Comparison of ENCODE assay signal across 16 mouse cellular contexts in genomic region chr7:67211341-67211740, GRCm38 (mm10). TPM values are rescaled to one million over a fixed set of nuclear protein-coding genes. Genes with fewer than 3 reads are reported as not detected.
A peak's percentile ranks its signal among the peaks of the same experiment; 100 is the strongest.
DNase-seq lines count a peak whose midpoint lies in the region; ATAC-seq and TF ChIP-seq lines count a peak whose summit lies in the region.
"Had no signal": no experiment of that assay in that cellular context is flagged by ENCODE, and none has a peak within 500 bp of the region (broad histone marks: within the 10 kb centered on the region; RNA-seq: fewer than 3 reads in every experiment).

No protein-coding gene starts in this region.

- intact Hi-C loops in heart, adult 2 months (cut with DNase I): no loop called here
- intact Hi-C loops in left cerebral cortex, postnatal 25 days (cut with DNase I): no loop called here

- no peak for TF ChIP-seq CTCF in heart, adult 2 months (IDR thresholded peaks at IDR 0.05)

- H3K9ac ChIP-seq in heart, adult 2 months (ENCODE audit: low read depth, low read length): no peak overlapping the region
- no peak overlapping the region for H3K9ac ChIP-seq in hindbrain, embryonic 16.5 days (ENCODE audit: low read depth, low read length)
- no peak overlapping the region for H3K9ac ChIP-seq in neural tube, embryonic 15.5 days (replicated peaks)
- no peak overlapping the region for H3K9ac ChIP-seq in neural tube, embryonic 11.5 days (ENCODE audit: low read length)
- H3K9ac ChIP-seq: embryonic facial prominence, embryonic 12.5 days; forebrain, embryonic 15.5 days; hindbrain, embryonic 14.5 days had no signal

- peak overlapping the region; percentile 72; the same call in 1 of the 2 replicates for H3K27ac ChIP-seq in heart, embryonic 10.5 days
- H3K27ac ChIP-seq in heart, adult 2 months: no peak overlapping the region
- peak overlapping the region; percentile 66; the same call in 1 of the 2 replicates for H3K27ac ChIP-seq in hindbrain, embryonic 10.5 days
- no peak overlapping the region for H3K27ac ChIP-seq in hindbrain, embryonic 16.5 days (ENCODE audit: low read depth, low read length)
- H3K27ac ChIP-seq in neural tube, embryonic 15.5 days (replicated peaks): no peak overlapping the region
- no peak overlapping the region for H3K27ac ChIP-seq in neural tube, embryonic 11.5 days (ENCODE audit: low read depth, low read length)
- H3K27ac ChIP-seq: embryonic facial prominence, embryonic 12.5 days; forebrain, embryonic 15.5 days; hindbrain, embryonic 14.5 days had no signal

- peaks cover 45% of the 10 kb centered on the region for H3K4me1 ChIP-seq in heart, embryonic 10.5 days
- peaks cover 3% of the 10 kb centered on the region; the same call in 1 of the 2 replicates for H3K4me1 ChIP-seq in heart, adult 2 months (ENCODE audit: control insufficient read depth, insufficient read depth, low read length)
- peaks cover 47% of the 10 kb centered on the region for H3K4me1 ChIP-seq in hindbrain, embryonic 10.5 days (replicated peaks)
- no peaks in the 10 kb centered on the region for H3K4me1 ChIP-seq in hindbrain, embryonic 16.5 days (ENCODE audit: control insufficient read depth, insufficient read depth, low read depth, low read length)
- H3K4me1 ChIP-seq in neural tube, embryonic 15.5 days: no peaks in the 10 kb centered on the region
- H3K4me1 ChIP-seq in neural tube, embryonic 11.5 days (ENCODE audit: control insufficient read depth, insufficient read depth, low read length): peaks cover 2% of the 10 kb centered on the region; the same call in 1 of the 2 replicates
- H3K4me1 ChIP-seq: forebrain, embryonic 15.5 days had no signal

- H3K4me2 ChIP-seq in hindbrain, embryonic 16.5 days (ENCODE audit: low read length): no peak overlapping the region
- H3K4me2 ChIP-seq in neural tube, embryonic 15.5 days: no peak overlapping the region
- H3K4me2 ChIP-seq in neural tube, embryonic 11.5 days (ENCODE audit: low read depth): no peak overlapping the region
- H3K4me2 ChIP-seq: embryonic facial prominence, embryonic 12.5 days; forebrain, embryonic 15.5 days; hindbrain, embryonic 14.5 days had no signal

- no peak for DNase-seq in heart, embryonic 10.5 days (ENCODE audit: low spot score)
- no peak for DNase-seq in heart, adult 2 months
- peak; percentile 42 for DNase-seq in hindbrain, embryonic 10.5 days (ENCODE audit: low spot score)
- DNase-seq in neural tube, embryonic 10.5 days (ENCODE audit: extremely low spot score, low spot score): peak; percentile 34
- DNase-seq in neural tube, embryonic 11.5 days (ENCODE audit: low spot score): peak; percentile 15
- no peak for DNase-seq in left cerebral cortex, postnatal 25 days (ENCODE audit: low spot score in 2 of 2)
- DNase-seq: cerebellum, adult 11 months; cerebellum, adult 9-10 months; cerebellum, postnatal 25 days; gastrocnemius, postnatal 36 days had no signal

- no peak for TF ChIP-seq EP300 in heart, adult 2 months (IDR thresholded peaks at IDR 0.05; ENCODE audit: insufficient read depth, low read depth, low read length)

- H3K4me3 ChIP-seq in heart, embryonic 10.5 days: no peak overlapping the region
- no peak overlapping the region for H3K4me3 ChIP-seq in heart, adult 2 months
- no peak overlapping the region for H3K4me3 ChIP-seq in hindbrain, embryonic 10.5 days
- H3K4me3 ChIP-seq in hindbrain, embryonic 16.5 days (ENCODE audit: low read length): no peak overlapping the region
- H3K4me3 ChIP-seq in neural tube, embryonic 15.5 days (replicated peaks): no peak overlapping the region
- no peak overlapping the region for H3K4me3 ChIP-seq in neural tube, embryonic 11.5 days (ENCODE audit: low read depth, low read length)
- H3K4me3 ChIP-seq: embryonic facial prominence, embryonic 12.5 days; forebrain, embryonic 15.5 days had no signal

- ATAC-seq in hindbrain, embryonic 16.5 days: no peak
- ATAC-seq in neural tube, embryonic 15.5 days (ENCODE audit: low FRiP score): no peak
- no peak for ATAC-seq in neural tube, embryonic 11.5 days (ENCODE audit: insufficient read depth, low FRiP score, low TSS enrichment)
- ATAC-seq: forebrain, embryonic 15.5 days; intestine, embryonic 16.5 days had no signal

- no peaks in the 10 kb centered on the region for H3K36me3 ChIP-seq in heart, embryonic 10.5 days
- H3K36me3 ChIP-seq in heart, adult 2 months (ENCODE audit: control insufficient read depth, insufficient read depth, low read length): no peaks in the 10 kb centered on the region
- no peaks in the 10 kb centered on the region for H3K36me3 ChIP-seq in hindbrain, embryonic 10.5 days
- H3K36me3 ChIP-seq in hindbrain, embryonic 16.5 days (ENCODE audit: control insufficient read depth, insufficient read depth, low read length): no peaks in the 10 kb centered on the region
- no peaks in the 10 kb centered on the region for H3K36me3 ChIP-seq in neural tube, embryonic 15.5 days
- H3K36me3 ChIP-seq in neural tube, embryonic 11.5 days (ENCODE audit: control insufficient read depth, insufficient read depth, low read length): no peaks in the 10 kb centered on the region
- H3K36me3 ChIP-seq: embryonic facial prominence, embryonic 12.5 days; forebrain, embryonic 15.5 days had no signal

- no peaks in the 10 kb centered on the region for H3K27me3 ChIP-seq in heart, embryonic 10.5 days (ENCODE audit: insufficient read depth, poor library complexity, severe bottlenecking)
- H3K27me3 ChIP-seq in heart, adult 2 months (ENCODE audit: control insufficient read depth, insufficient read depth, low read length): no peaks in the 10 kb centered on the region
- H3K27me3 ChIP-seq in hindbrain, embryonic 10.5 days (ENCODE audit: insufficient read depth, poor library complexity, severe bottlenecking): no peaks in the 10 kb centered on the region
- H3K27me3 ChIP-seq in hindbrain, embryonic 16.5 days (replicated peaks; ENCODE audit: control insufficient read depth, insufficient read depth, low read length): no peaks in the 10 kb centered on the region
- no peaks in the 10 kb centered on the region for H3K27me3 ChIP-seq in neural tube, embryonic 15.5 days (replicated peaks)
- H3K27me3 ChIP-seq in neural tube, embryonic 11.5 days (ENCODE audit: control insufficient read depth, insufficient read depth, low read length): no peaks in the 10 kb centered on the region
- H3K27me3 ChIP-seq: embryonic facial prominence, embryonic 12.5 days; forebrain, embryonic 15.5 days had no signal

- no peaks in the 10 kb centered on the region for H3K79me2 ChIP-seq in heart, adult 2 months (replicated peaks; ENCODE audit: control insufficient read depth, insufficient read depth, low read length)

- H3K9me3 ChIP-seq in heart, embryonic 10.5 days: no peaks in the 10 kb centered on the region
- H3K9me3 ChIP-seq in hindbrain, embryonic 10.5 days: no peaks in the 10 kb centered on the region
- H3K9me3 ChIP-seq in hindbrain, embryonic 16.5 days (ENCODE audit: control insufficient read depth, low read length): no peaks in the 10 kb centered on the region
- H3K9me3 ChIP-seq in neural tube, embryonic 15.5 days (replicated peaks): no peaks in the 10 kb centered on the region
- H3K9me3 ChIP-seq in neural tube, embryonic 11.5 days (ENCODE audit: control insufficient read depth, low read length): no peaks in the 10 kb centered on the region
- H3K9me3 ChIP-seq: embryonic facial prominence, embryonic 12.5 days; forebrain, embryonic 15.5 days had no signal

- TF ChIP-seq POLR2A in heart, adult 2 months (IDR thresholded peaks at IDR 0.05; ENCODE audit: insufficient read depth, low read depth, low read length): no peak

- WGBS in heart, embryonic 10.5 days: 57% methylated on average over 6 of the region's 6 CpGs
- 80% methylated on average over 6 of the region's 6 CpGs for WGBS in heart, adult 2 months
- WGBS in hindbrain, embryonic 10.5 days: 36% methylated on average over 6 of the region's 6 CpGs
- WGBS in hindbrain, embryonic 16.5 days: 29% methylated on average over 6 of the region's 6 CpGs
- 26% methylated on average over 6 of the region's 6 CpGs for WGBS in neural tube, embryonic 15.5 days
- 16% methylated on average over 6 of the region's 6 CpGs for WGBS in neural tube, embryonic 11.5 days

RNA-seq across cellular contexts. Expression of gene Lysmd4, which starts 11.0 kb away (rescaled TPM):
- polyA plus RNA-seq in heart, embryonic 10.5 days (2016; fragmentation: Nextera tagmentation; extraction: Ambion mirVana): 8.5 and 12.4 TPM in 2 replicates
- 10 to 100 TPM; 17.3 to 18.2 TPM for total RNA-seq in heart, adult 2 months (2021)
- 14.6 and 30.7 TPM in 2 replicates for polyA plus RNA-seq in heart, adult 2 months (2012; rRNA removed)
- polyA plus RNA-seq in hindbrain, embryonic 10.5 days (2016; fragmentation: Nextera tagmentation; extraction: Ambion mirVana): 14.7 and 18.7 TPM in 2 replicates
- polyA plus RNA-seq in hindbrain, embryonic 16.5 days (2015; fragmentation: Nextera tagmentation; extraction: Ambion mirVana): 37.5 and 41.2 TPM in 2 replicates
- polyA plus RNA-seq in neural tube, embryonic 15.5 days (2015; fragmentation: Nextera tagmentation; extraction: Ambion mirVana): 33.1 and 37.0 TPM in 2 replicates
- polyA plus RNA-seq in neural tube, embryonic 11.5 days (2014; fragmentation: Nextera tagmentation; extraction: Ambion mirVana): 12.2 and 17.5 TPM in 2 replicates
- 10 to 100 TPM; 34.4 to 39.0 TPM for total RNA-seq in left cerebral cortex, postnatal 25 days (2021)

Comparison
In these comparisons a context has a peak if more than half of its experiments do, and no peak if none do; other contexts are left out.
1. H3K27ac ChIP-seq: peak in heart, embryonic 10.5 days (single experiment) and hindbrain, embryonic 10.5 days (single experiment); none in heart, adult 2 months (single experiment), hindbrain, embryonic 16.5 days (single experiment), neural tube, embryonic 15.5 days (single experiment) and neural tube, embryonic 11.5 days (single experiment).
2. DNase-seq: peak in hindbrain, embryonic 10.5 days (single experiment), neural tube, embryonic 10.5 days (single experiment) and neural tube, embryonic 11.5 days (single experiment); none in heart, embryonic 10.5 days (single experiment), heart, adult 2 months (0 of 2) and left cerebral cortex, postnatal 25 days (0 of 2).